In the genomic region with DNA sequence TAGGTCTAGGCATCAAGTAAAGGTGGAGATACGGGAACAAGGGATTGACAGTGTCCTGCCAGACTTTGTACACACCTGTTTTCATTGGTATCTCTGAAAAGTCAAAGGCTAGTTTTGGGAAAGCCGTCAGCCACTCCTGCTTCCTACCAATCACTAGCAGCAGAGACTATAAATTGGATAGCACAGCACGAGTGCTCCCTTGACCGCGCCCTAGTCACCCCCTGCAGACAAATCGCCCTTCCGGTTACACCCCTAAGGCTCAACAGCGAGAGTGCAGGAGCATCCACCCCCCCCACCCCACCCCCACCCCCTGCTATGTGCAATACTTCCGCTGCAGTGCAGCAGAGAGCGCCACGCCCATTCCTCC, we compare ENCODE assay signal across 1 mouse cellular context.
TF ChIP-seq lines count a peak whose summit lies in the region.

No protein-coding gene starts in this region.

TF ChIP-seq in CH12.LX, 34 proteins besides CTCF, POLR2A, EP300 and RAD21 (continued from another document):
- TF ChIP-seq ZKSCAN1 (IDR thresholded peaks at IDR 0.05; ENCODE audit: borderline replicate concordance, low read depth, low read length), result no peak
- no peak; the same call in 1 of the 2 replicates for TF ChIP-seq ETS1 (conservative IDR thresholded peaks at IDR 0.05; ENCODE audit: low read depth, low read length)
- no peak for TF ChIP-seq MYC (IDR thresholded peaks at IDR 0.05; ENCODE audit: low read depth, low read length)
- TF ChIP-seq SMC3 (IDR thresholded peaks at IDR 0.05; ENCODE audit: low read depth, low read length), result no peak
- TF ChIP-seq UBTF (IDR thresholded peaks at IDR 0.05; ENCODE audit: low read depth, low read length), result no peak
- TF ChIP-seq HCFC1 (IDR thresholded peaks at IDR 0.05; ENCODE audit: low read depth, low read length), result no peak
- TF ChIP-seq USF1 (IDR thresholded peaks at IDR 0.05; ENCODE audit: low read depth, low read length), result no peak
- TF ChIP-seq E2F4 (IDR thresholded peaks at IDR 0.05; ENCODE audit: insufficient replicate concordance, low read depth, low read length), result no peak
- TF ChIP-seq IRF4 (IDR thresholded peaks at IDR 0.05; ENCODE audit: low read depth, low read length), result no peak; the same call in 1 of the 2 replicates
- no peak for TF ChIP-seq ZC3H11A (IDR thresholded peaks at IDR 0.05; ENCODE audit: low read depth, low read length)
- no peak for TF ChIP-seq USF2 (conservative IDR thresholded peaks at IDR 0.05; ENCODE audit: low read depth, low read length)
- TF ChIP-seq JUND (conservative IDR thresholded peaks at IDR 0.05; ENCODE audit: low read depth, low read length), result no peak
- TF ChIP-seq KAT2A (IDR thresholded peaks at IDR 0.05; ENCODE audit: insufficient replicate concordance, low read length), result no peak
- TF ChIP-seq NELFE (IDR thresholded peaks at IDR 0.05; ENCODE audit: low read depth, low read length), result peak; percentile 73
- 0 out of 2 replicates have a peak, but pooled peaks have one; percentile 39 for TF ChIP-seq CHD2 (IDR thresholded peaks at IDR 0.05; ENCODE audit: low read length)
- peak; percentile 46; the same call in 1 of the 2 replicates for TF ChIP-seq BHLHE40 (IDR thresholded peaks at IDR 0.05; ENCODE audit: low read depth, low read length)
- TF ChIP-seq MAX (IDR thresholded peaks at IDR 0.05; ENCODE audit: low read length), result no peak
- TF ChIP-seq MEF2A (IDR thresholded peaks at IDR 0.05; ENCODE audit: borderline replicate concordance, low read depth, low read length), result no peak
- TF ChIP-seq ZNF384 (IDR thresholded peaks at IDR 0.05; ENCODE audit: low read depth, low read length), result no peak
- TF ChIP-seq PAX5 (IDR thresholded peaks at IDR 0.05; ENCODE audit: low read length), result no peak
- no peak for TF ChIP-seq NRF1 (IDR thresholded peaks at IDR 0.05; ENCODE audit: low read depth, low read length)
- no peak for TF ChIP-seq CHD1 (IDR thresholded peaks at IDR 0.05; ENCODE audit: low read depth, low read length)
- TF ChIP-seq GABPA (IDR thresholded peaks at IDR 0.05; ENCODE audit: insufficient replicate concordance, low read depth, low read length), result no peak
- peak; percentile 66; the same call in 1 of the 2 replicates for TF ChIP-seq TBP (conservative IDR thresholded peaks at IDR 0.05; ENCODE audit: low read depth, low read length)
- no peak for TF ChIP-seq ZMIZ1 (IDR thresholded peaks at IDR 0.05; ENCODE audit: low read depth, low read length)
- TF ChIP-seq POLR2AphosphoS2 (IDR thresholded peaks at IDR 0.05; ENCODE audit: low read depth, low read length), result no peak
- no peak for TF ChIP-seq MAZ (IDR thresholded peaks at IDR 0.05; ENCODE audit: low read depth, low read length)
- no peak for TF ChIP-seq RCOR1 (conservative IDR thresholded peaks at IDR 0.05; ENCODE audit: low read depth, low read length)
